Mouse (Mus musculus) liver, embryonic 14.5 days (tissue): ENCODE measurements around the gene Gm21830. TPM values are rescaled to one million over a fixed set of nuclear protein-coding genes. Genes with fewer than 3 reads are reported as not detected.

ENCODE experiments used
- ATAC-seq: fragments of 200-750 bp; cut with Nextera tagmentation; 2 replicates; pipeline ENCODE4 v1.8.0; 2017; ENCODE audit warnings: moderate number of reproducible peaks, mild to moderate bottlenecking, moderate library complexity; ENCODE audit not compliant: insufficient read depth
- DNase-seq, 3 experiments: peaks; one replicate each; pipeline ENCODE4 v3.0.0-alpha.2; 2012 to 2013; ENCODE audit warnings: low read depth in 3 of 3, low spot score in 3 of 3
- H3K27ac ChIP-seq: fragments of 300-500 bp; sonication (generic); 2 replicates; pipeline ENCODE4 v1.5.1; 2014; ENCODE audit warnings: moderate library complexity, mild to moderate bottlenecking, control low read depth, inconsistent platforms
- H3K27me3 ChIP-seq: fragments of 300-500 bp; sonication (generic); 2 replicates; pipeline ENCODE4 v1.6.1; 2014; ENCODE audit warnings: mild to moderate bottlenecking, low read length, moderate library complexity; ENCODE audit not compliant: control insufficient read depth, insufficient read depth
- H3K36me3 ChIP-seq: fragments of 300-500 bp; sonication (generic); replicated peaks from 2 replicates; pipeline ENCODE4 v1.6.1; 2014; ENCODE audit warnings: low read depth; ENCODE audit not compliant: control insufficient read depth, insufficient read depth
- H3K4me1 ChIP-seq, 2 experiments: fragments of 200-500 bp in 1 of 2; fragments of 300-500 bp in 1 of 2; sonication (generic) in 1 of 2; replicated peaks; 2 replicates each; pipeline ENCODE4 v1.6.1; 2012 to 2014; ENCODE audit warnings: antibody characterized with exemption in 1 of 2, inconsistent platforms in 1 of 2, low read length in 1 of 2; ENCODE audit not compliant: control insufficient read depth in 2 of 2, insufficient read depth in 2 of 2
- H3K4me2 ChIP-seq: fragments of 300-500 bp; sonication (generic); 2 replicates; pipeline ENCODE4 v1.6.1; 2014; ENCODE audit warnings: low read depth, mild to moderate bottlenecking, control low read depth, moderate library complexity
- H3K4me3 ChIP-seq, 2 experiments: fragments of 200-500 bp in 1 of 2; fragments of 300-500 bp in 1 of 2; sonication (generic) in 1 of 2; 2 replicates each; pipeline ENCODE4 v1.5.1; 2012 to 2014; ENCODE audit warnings: low read depth in 2 of 2, low read length in 2 of 2, mild to moderate bottlenecking in 2 of 2, control low read depth in 1 of 2, inconsistent platforms in 1 of 2, moderate library complexity in 1 of 2; ENCODE audit not compliant: insufficient read depth in 1 of 2
- H3K9ac ChIP-seq: fragments of 300-500 bp; sonication (generic); replicated peaks from 2 replicates; pipeline ENCODE4 v1.6.1; 2014; ENCODE audit warnings: mild to moderate bottlenecking, control low read depth, moderate library complexity
- H3K9me3 ChIP-seq: fragments of 300-500 bp; sonication (generic); 2 replicates; pipeline ENCODE4 v1.6.1; 2016; ENCODE audit warnings: low read length, mixed read lengths; ENCODE audit not compliant: control insufficient read depth
- CTCF ChIP-seq: IDR thresholded peaks from 2 replicates; pipeline ENCODE4 v1.5.1; 2016; ENCODE audit warnings: antibody characterized with exemption, low read depth, control low read depth
- EP300 ChIP-seq: IDR thresholded peaks from 2 replicates; pipeline ENCODE4 v1.6.1; 2016; ENCODE audit warnings: antibody characterized with exemption, low read depth
- WGBS: fragments of 180-500 bp; shearing (Covaris S2); extraction: QIAGEN DNeasy Blood & Tissue Kit; methylation state at CpG from one replicate; pipeline ENCODE4 v1.1.7; 2014; ENCODE audit not compliant: insufficient replicate concordance; 5-methylcytosine and 5-hydroxymethylcytosine counted together
- polyA plus RNA-seq, 2 experiments: library from polyadenylated mRNA; depleted of rRNA in 1 of 2; stranded (reverse) in 1 of 2; unstranded in 1 of 2; fragments of >200 nt; fragmentation: Nextera tagmentation in 1 of 2; extraction: Ambion mirVana in 1 of 2; gene quantifications; 2 replicates each; pipeline versions ENCODE4 v1.2.1 to v1.2.3; 2012 to 2014

Gene Gm21830
- polyA plus RNA-seq, 2 experiments: not detected

DNA sequence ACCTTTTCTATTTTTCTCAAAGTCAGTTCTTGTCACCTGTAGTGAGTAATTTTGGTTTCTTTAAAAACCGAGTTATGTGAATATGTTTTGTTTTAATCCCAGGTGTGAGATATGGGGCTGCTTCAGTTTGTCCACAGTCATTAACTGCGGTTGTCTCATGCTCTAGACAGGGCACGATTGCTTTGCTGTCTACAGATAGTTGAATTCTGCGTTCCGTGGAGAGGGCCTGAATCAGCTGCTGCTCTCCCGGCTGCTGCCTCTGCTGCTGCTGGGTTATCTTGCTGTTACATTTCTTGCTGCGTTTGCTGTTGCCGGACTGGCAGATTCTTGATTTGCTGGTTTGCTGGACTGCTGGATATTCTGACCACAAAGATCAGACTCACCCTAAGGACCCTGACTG is 24.8 kb downstream of the Gm21830 start:
- Histone ChIP-seq H3K4me2 (no peak overlapping the region), H3K36me3 (no peaks in the 10 kb centered on the region), H3K9me3 (no peaks in the 10 kb centered on the region), H3K4me3 (no peak overlapping the region), H3K27me3 (no peaks in the 10 kb centered on the region), H3K9ac (no peak overlapping the region), H3K4me1 (no peaks in the 10 kb centered on the region), H3K27ac (no peak overlapping the region)
- DNase-seq (no peak), ATAC-seq (no peak)
- 23% methylated on average over 8 of the region's 8 CpGs for WGBS
- TF ChIP-seq CTCF (no peak), EP300 (no peak)

DNA sequence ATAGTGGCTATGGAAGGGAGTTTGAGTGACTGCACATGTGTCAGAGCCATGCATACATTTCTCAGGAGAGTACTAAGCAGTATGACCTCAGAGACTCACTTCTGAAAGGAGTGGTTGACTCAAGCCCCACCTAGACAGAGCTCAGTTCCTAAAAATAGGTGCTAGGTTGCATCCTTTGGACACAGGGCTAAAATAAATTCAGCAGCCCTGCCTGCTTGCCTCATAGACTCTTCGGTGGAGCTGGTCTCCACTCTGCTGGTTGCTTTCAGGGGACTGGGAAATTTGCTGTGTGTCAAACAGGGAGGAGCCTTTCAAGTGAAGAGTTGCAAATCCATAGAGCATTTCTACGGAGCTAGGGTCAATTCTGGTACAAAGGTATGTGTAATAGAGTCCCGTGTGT is 32.3 kb downstream of the Gm21830 start, which contains the start of gene Xirp2:
Xirp2 (plus strand) TSS at position 223 of the 400 bp plus-strand sequence.
- Histone ChIP-seq H3K4me1 (no peaks in the 10 kb centered on the region), H3K4me2 (no peak within 1 kb of the TSS), H3K9ac (no peak within 1 kb of the TSS), H3K4me3 (no peak within 1 kb of the TSS), H3K36me3 (no peaks in the 10 kb centered on the region), H3K9me3 (no peaks in the 10 kb centered on the region), H3K27me3 (no peaks in the 10 kb centered on the region), H3K27ac (no peak within 1 kb of the TSS)
- TF ChIP-seq EP300: no peak
- no peak for TF ChIP-seq CTCF
- WGBS: 65% methylated on average over 3 of the region's 3 CpGs
- DNase-seq (no peak), ATAC-seq (no peak)

DNA sequence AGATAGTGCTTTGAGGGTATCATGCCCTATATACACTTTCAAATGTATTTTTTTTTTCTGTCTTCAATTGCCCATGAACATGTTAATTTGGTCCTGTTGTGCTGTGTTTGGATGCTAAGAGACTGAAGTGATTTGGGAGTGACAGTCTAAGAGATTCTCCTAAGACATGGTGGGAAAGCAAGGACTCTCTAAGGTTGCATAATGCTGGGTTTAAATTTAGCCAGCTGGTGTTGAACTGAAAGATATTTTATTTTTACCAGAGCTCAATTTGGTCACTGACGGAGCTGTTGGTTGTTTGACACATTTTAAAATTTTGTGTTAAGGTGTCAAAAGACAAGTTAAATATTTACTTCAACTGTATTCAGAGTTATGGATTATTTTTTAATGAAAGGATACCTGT is 33.2 kb downstream of the Gm21830 start:
- no peaks in the 10 kb centered on the region for H3K36me3 ChIP-seq
- no peak for TF ChIP-seq CTCF
- TF ChIP-seq EP300: no peak
- no peaks in the 10 kb centered on the region for H3K27me3 ChIP-seq
- no peaks in the 10 kb centered on the region for H3K4me1 ChIP-seq
- DNase-seq (no peak), ATAC-seq (no peak)
- no peak overlapping the region for H3K4me2 ChIP-seq
- no peak overlapping the region for H3K27ac ChIP-seq
- H3K4me3 ChIP-seq: no peak overlapping the region
- no peak overlapping the region for H3K9ac ChIP-seq
- no peaks in the 10 kb centered on the region for H3K9me3 ChIP-seq
- 78% methylated on average over 1 of the region's 1 CpGs for WGBS

DNA sequence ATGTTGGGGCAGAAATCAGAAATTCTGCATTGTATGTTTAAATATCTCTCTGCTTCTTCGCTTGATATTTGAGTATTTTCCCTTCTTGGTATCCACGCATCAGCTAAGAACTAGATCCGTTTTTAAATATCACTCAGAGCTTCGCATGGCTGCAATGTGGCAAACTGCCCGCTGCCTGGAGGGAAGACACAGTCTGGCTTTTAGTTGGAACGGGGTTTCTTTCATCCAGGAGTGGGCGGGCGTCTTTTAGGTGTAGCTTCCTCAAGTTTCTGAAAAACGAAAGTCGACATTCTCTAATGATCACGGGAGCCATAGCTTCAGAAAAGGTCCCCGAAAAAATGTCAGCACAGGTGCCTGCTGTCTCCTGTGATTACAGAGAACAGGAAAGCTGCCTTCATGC is 33.7 kb downstream of the Gm21830 start:
- no peak overlapping the region for H3K4me3 ChIP-seq
- H3K9ac ChIP-seq: no peak overlapping the region
- H3K4me2 ChIP-seq: no peak overlapping the region
- ATAC-seq (no peak), DNase-seq (no peak)
- WGBS: 64% methylated on average over 12 of the region's 12 CpGs
- no peaks in the 10 kb centered on the region for H3K27me3 ChIP-seq
- H3K9me3 ChIP-seq: no peaks in the 10 kb centered on the region
- no peaks in the 10 kb centered on the region for H3K36me3 ChIP-seq
- TF ChIP-seq CTCF: no peak
- TF ChIP-seq EP300: no peak
- no peaks in the 10 kb centered on the region for H3K4me1 ChIP-seq
- no peak overlapping the region for H3K27ac ChIP-seq

DNA sequence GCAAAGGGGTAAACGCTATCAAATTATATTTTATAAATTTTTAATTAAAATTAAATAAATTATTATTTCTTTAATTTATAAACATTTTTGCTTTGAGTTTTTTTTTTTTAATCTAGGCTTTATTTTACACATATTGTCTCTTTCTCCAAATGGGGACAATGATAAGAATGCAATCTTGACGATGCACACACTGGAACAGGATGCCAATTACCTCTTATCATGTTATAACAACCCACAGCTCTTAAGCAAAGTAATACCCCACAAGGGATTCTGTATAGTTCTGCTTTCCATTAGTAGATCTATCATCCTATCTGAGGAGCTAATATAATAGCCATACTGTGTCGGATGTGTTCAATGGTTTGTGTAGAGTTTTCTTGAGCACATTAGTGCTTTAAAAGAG is 47.3 kb downstream of the Gm21830 start:
- Histone ChIP-seq H3K9me3 (no peaks in the 10 kb centered on the region), H3K4me3 (no peak overlapping the region), H3K4me2 (no peak overlapping the region), H3K9ac (no peak overlapping the region), H3K27ac (no peak overlapping the region), H3K36me3 (no peaks in the 10 kb centered on the region), H3K4me1 (no peaks in the 10 kb centered on the region), H3K27me3 (no peaks in the 10 kb centered on the region)
- 35% methylated on average over 3 of the region's 3 CpGs for WGBS
- no peak for ATAC-seq
- DNase-seq: no peak
- TF ChIP-seq CTCF (no peak), EP300 (no peak)
